Mouse (Mus musculus) heart, postnatal 4 days (tissue): Measurements from ENCODE around the gene Bcar1. TPM values are rescaled to one million over a fixed set of nuclear protein-coding genes. Genes with fewer than 3 reads are reported as not detected.

Experiments
- DNase-seq: peaks from one replicate; pipeline ENCODE4 v3.0.0; 2021
- microRNA-seq, 2 experiments: library from miRNA; unstranded; fragments of <30 nt; microRNA quantifications; one replicate each; pipeline ENCODE4 v1.2.0; 2021 to 2022
- total RNA-seq, 2 experiments: library from RNA; stranded (reverse); gene quantifications; 2 replicates each; pipeline ENCODE4 v1.2.3; 2021

Gene Bcar1
- total RNA-seq, 2 experiments from 2014 or later, result 62.7 to 65.0 TPM

- DNase-seq, result peak; percentile 26
Observed at GRCm38 (mm10) chr8:111676237-111676636, 67.4 kb downstream of the Bcar1 start.

- DNase-seq, result no peak
Observed at GRCm38 (mm10) chr8:111666751-111667150, 76.9 kb downstream of the Bcar1 start.

- peak; percentile 90 for DNase-seq
Observed at GRCm38 (mm10) chr8:111662473-111662872, 81.1 kb downstream of the Bcar1 start.

Small RNA genes within 50 kb of the gene (microRNA-seq; reads per million reads assigned to microRNA genes)
- 0 reads per million in 2 experiments for gene Mir7076

Other genes starting within 250 kb of the Bcar1 start
- gene Wdr59, start 221.7 kb downstream of the Bcar1 start, total RNA-seq, result 1 to 10 TPM; 8.5 to 9.0 TPM
- gene Znrf1, start 207.7 kb downstream of the Bcar1 start, total RNA-seq, result 10 to 100 TPM; 60.1 to 60.5 TPM
- 1 to 10 TPM; 2.7 to 3.8 TPM for gene Ldhd, start 113.4 kb downstream of the Bcar1 start, total RNA-seq
- gene Zfp1, start 100.4 kb downstream of the Bcar1 start, total RNA-seq, result 10 to 100 TPM; 10.1 to 10.5 TPM
- not detected for gene Ctrb1, start 52.8 kb downstream of the Bcar1 start, total RNA-seq
- gene Cfdp1, start 110.5 kb upstream of the Bcar1 start, total RNA-seq, result 10 to 100 TPM; 54.4 to 60.3 TPM
- 1 to 10 TPM; 2.8 to 2.9 TPM for gene Tmem170, start 132.9 kb upstream of the Bcar1 start, total RNA-seq
- not detected for gene Chst5, start 166.6 kb upstream of the Bcar1 start, total RNA-seq
- 1 to 10 TPM; 1.9 to 2.9 TPM for gene Tmem231, start 190.1 kb upstream of the Bcar1 start, total RNA-seq
- 100 to 1,000 TPM; 104 to 105 TPM for gene Gabarapl2, start 196.9 kb upstream of the Bcar1 start, total RNA-seq
- gene Adat1, start 248.5 kb upstream of the Bcar1 start, total RNA-seq, result 1 to 10 TPM; 1.4 to 1.5 TPM